Mouse (Mus musculus) neural tube, embryonic 13.5 days (tissue): ENCODE results near the gene Gnai3. TPM values are rescaled to one million over a fixed set of nuclear protein-coding genes. Genes with fewer than 3 reads are reported as not detected.

Source experiments
- ATAC-seq: fragments of 200-750 bp; cut with Nextera tagmentation; 2 replicates; pipeline ENCODE4 v1.8.0; 2017; ENCODE audit warnings: low read depth, mild to moderate bottlenecking, moderate TSS enrichment, moderate library complexity
- H3K27ac ChIP-seq: fragments of 300-500 bp; sonication (generic); replicated peaks from 2 replicates; pipeline ENCODE4 v1.5.1; 2015; ENCODE audit warnings: moderate library complexity, mild to moderate bottlenecking, inconsistent platforms
- H3K27me3 ChIP-seq: fragments of 300-500 bp; sonication (generic); 2 replicates; pipeline ENCODE4 v1.6.1; 2015; ENCODE audit warnings: mild to moderate bottlenecking, inconsistent platforms
- H3K36me3 ChIP-seq: fragments of 300-500 bp; sonication (generic); 2 replicates; pipeline ENCODE4 v1.6.1; 2015; ENCODE audit warnings: mild to moderate bottlenecking, inconsistent platforms
- H3K4me1 ChIP-seq: fragments of 300-500 bp; sonication (generic); replicated peaks from 2 replicates; pipeline ENCODE4 v1.6.1; 2015; ENCODE audit warnings: inconsistent platforms
- H3K4me2 ChIP-seq: fragments of 300-500 bp; sonication (generic); 2 replicates; pipeline ENCODE4 v1.6.1; 2015; ENCODE audit warnings: inconsistent platforms, mild to moderate bottlenecking, moderate library complexity
- H3K4me3 ChIP-seq: fragments of 300-500 bp; sonication (generic); 2 replicates; pipeline ENCODE4 v1.5.1; 2015; ENCODE audit warnings: mild to moderate bottlenecking, inconsistent platforms
- H3K9ac ChIP-seq: fragments of 300-500 bp; sonication (generic); 2 replicates; pipeline ENCODE4 v1.6.1; 2015; ENCODE audit warnings: moderate library complexity, mild to moderate bottlenecking, inconsistent platforms
- H3K9me3 ChIP-seq: fragments of 300-500 bp; sonication (generic); 2 replicates; pipeline ENCODE4 v1.6.1; 2016; ENCODE audit warnings: inconsistent platforms
- WGBS: fragments of 180-500 bp; shearing (Covaris S2); methylation state at CpG from one replicate; pipeline ENCODE4 v1.1.7; 2015; 5-methylcytosine and 5-hydroxymethylcytosine counted together
- polyA plus RNA-seq: library from polyadenylated mRNA; unstranded; fragments of >200 nt; fragmentation: Nextera tagmentation; extraction: Ambion mirVana; gene quantifications from 2 replicates; pipeline ENCODE4 v1.2.1, GENCODE M21; 2015

Gnai3 gene
- polyA plus RNA-seq, result 151 and 164 TPM in 2 replicates

- H3K27ac ChIP-seq, result peak within 1 kb of the TSS; percentile 95
- peak; percentile 95 for ATAC-seq
- peak within 1 kb of the TSS; percentile 76 for H3K4me3 ChIP-seq
- peak within 1 kb of the TSS; percentile 72 for H3K4me2 ChIP-seq
- H3K9ac ChIP-seq, result peak within 1 kb of the TSS; percentile 87
- peaks cover 35% of the 10 kb centered on the region for H3K4me1 ChIP-seq
- H3K36me3 ChIP-seq, result peaks cover 3% of the 10 kb centered on the region; the same call in 1 of the 2 replicates
- H3K27me3 ChIP-seq, result no peaks in the 10 kb centered on the region
- no peaks in the 10 kb centered on the region for H3K9me3 ChIP-seq
- WGBS, result 1% methylated on average over 63 of the region's 63 CpGs
Observed at GRCm38 (mm10) chr3:108145534-108146445, at the start of gene Gnai3. Gene Gnai3 (minus strand): TSS chr3:108146146.

GRCm38 (mm10) chr3:108195287-108195686 is 49.3 kb upstream of the Gnai3 start:
- Histone ChIP-seq H3K9ac (peak overlapping the region; percentile 23; the same call in 1 of the 2 replicates), H3K36me3 (peaks cover 26% of the 10 kb centered on the region), H3K4me3 (no peak overlapping the region), H3K9me3 (no peaks in the 10 kb centered on the region), H3K27ac (peak overlapping the region; percentile 88), H3K27me3 (no peaks in the 10 kb centered on the region), H3K4me1 (peaks cover 74% of the 10 kb centered on the region), H3K4me2 (no peak overlapping the region)
- 78% methylated on average over 4 of the region's 4 CpGs for WGBS
- no peak for ATAC-seq

GRCm38 (mm10) chr3:108193686-108194085 is 47.7 kb upstream of the Gnai3 start:
- H3K9ac ChIP-seq, result no peak overlapping the region
- 76% methylated on average over 4 of the region's 4 CpGs for WGBS
- no peak overlapping the region; the same call in 1 of the 2 replicates for H3K27ac ChIP-seq
- no peaks in the 10 kb centered on the region for H3K9me3 ChIP-seq
- H3K4me3 ChIP-seq, result no peak overlapping the region
- ATAC-seq, result no peak
- peaks cover 18% of the 10 kb centered on the region for H3K36me3 ChIP-seq
- no peak overlapping the region for H3K4me2 ChIP-seq
- H3K4me1 ChIP-seq, result peaks cover 81% of the 10 kb centered on the region
- H3K27me3 ChIP-seq, result no peaks in the 10 kb centered on the region

- Histone ChIP-seq H3K9ac (peak overlapping the region; percentile 60), H3K4me2 (peak overlapping the region; percentile 90), H3K36me3 (peaks cover 22% of the 10 kb centered on the region), H3K9me3 (no peaks in the 10 kb centered on the region), H3K4me3 (no peak overlapping the region; the same call in 1 of the 2 replicates), H3K27me3 (peaks cover 1% of the 10 kb centered on the region; the same call in 1 of the 2 replicates), H3K4me1 (peaks cover 80% of the 10 kb centered on the region), H3K27ac (no peak overlapping the region; the same call in 1 of the 2 replicates)
- no peak for ATAC-seq
- 80% methylated on average over 5 of the region's 5 CpGs for WGBS
Observed at GRCm38 (mm10) chr3:108189897-108190296, 44.0 kb upstream of the Gnai3 start.

- Histone ChIP-seq H3K27me3 (peaks cover 6% of the 10 kb centered on the region; the same call in 1 of the 2 replicates), H3K9me3 (no peaks in the 10 kb centered on the region), H3K36me3 (peaks cover 21% of the 10 kb centered on the region), H3K27ac (no peak overlapping the region), H3K4me1 (peaks cover 76% of the 10 kb centered on the region), H3K9ac (peak overlapping the region; percentile 60), H3K4me3 (peak overlapping the region; percentile 13), H3K4me2 (peak overlapping the region; percentile 90)
- 64% methylated on average over 9 of the region's 9 CpGs for WGBS
- ATAC-seq, result no peak
Observed at GRCm38 (mm10) chr3:108188716-108189490, 43.0 kb upstream of the Gnai3 start.

GRCm38 (mm10) chr3:108187111-108187795 is 41.3 kb upstream of the Gnai3 start:
- 59% methylated on average over 20 of the region's 20 CpGs for WGBS
- H3K27ac ChIP-seq, result peak overlapping the region; percentile 81
- H3K9ac ChIP-seq, result peak overlapping the region; percentile 91
- peak overlapping the region; percentile 80 for H3K4me3 ChIP-seq
- peaks cover 66% of the 10 kb centered on the region for H3K4me1 ChIP-seq
- peak; percentile 21 for ATAC-seq
- H3K9me3 ChIP-seq, result no peaks in the 10 kb centered on the region
- H3K36me3 ChIP-seq, result peaks cover 18% of the 10 kb centered on the region
- H3K27me3 ChIP-seq, result peaks cover 6% of the 10 kb centered on the region; the same call in 1 of the 2 replicates
- peak overlapping the region; percentile 90 for H3K4me2 ChIP-seq

- Histone ChIP-seq H3K9me3 (no peaks in the 10 kb centered on the region), H3K4me2 (peak within 1 kb of the TSS; percentile 90), H3K4me1 (peaks cover 59% of the 10 kb centered on the region), H3K4me3 (peak within 1 kb of the TSS; percentile 80), H3K27me3 (peaks cover 6% of the 10 kb centered on the region; the same call in 1 of the 2 replicates), H3K36me3 (peaks cover 18% of the 10 kb centered on the region), H3K9ac (peak within 1 kb of the TSS; percentile 91), H3K27ac (peak within 1 kb of the TSS; percentile 81)
- peak; percentile 74 for ATAC-seq
- WGBS, result under 1% methylated on average over 83 of the region's 100 CpGs
Observed at GRCm38 (mm10) chr3:108186098-108187047, 40.4 kb upstream of the Gnai3 start, which contains the start of gene Amigo1. Gene Amigo1 (plus strand): TSS chr3:108186335.

- ATAC-seq, result no peak
- WGBS, result 3% methylated on average over 16 of the region's 16 CpGs
- Histone ChIP-seq H3K36me3 (peaks cover 14% of the 10 kb centered on the region), H3K4me2 (peak overlapping the region; percentile 90), H3K9me3 (no peaks in the 10 kb centered on the region), H3K27ac (peak overlapping the region; percentile 81), H3K9ac (peak overlapping the region; percentile 91), H3K4me3 (peak overlapping the region; percentile 80), H3K4me1 (peaks cover 51% of the 10 kb centered on the region), H3K27me3 (peaks cover 6% of the 10 kb centered on the region; the same call in 1 of the 2 replicates)
Observed at GRCm38 (mm10) chr3:108185460-108186097, 39.6 kb upstream of the Gnai3 start.

- H3K4me2 ChIP-seq, result no peak overlapping the region
- peaks cover 42% of the 10 kb centered on the region for H3K4me1 ChIP-seq
- ATAC-seq, result no peak
- no peak overlapping the region for H3K4me3 ChIP-seq
- H3K27me3 ChIP-seq, result peaks cover 6% of the 10 kb centered on the region; the same call in 1 of the 2 replicates
- H3K36me3 ChIP-seq, result peaks cover 14% of the 10 kb centered on the region
- no peak overlapping the region for H3K27ac ChIP-seq
- 80% methylated on average over 3 of the region's 3 CpGs for WGBS
- H3K9ac ChIP-seq, result no peak overlapping the region
- H3K9me3 ChIP-seq, result no peaks in the 10 kb centered on the region
Observed at GRCm38 (mm10) chr3:108184742-108185141, 38.8 kb upstream of the Gnai3 start.

- Histone ChIP-seq H3K9me3 (no peaks in the 10 kb centered on the region), H3K36me3 (no peaks in the 10 kb centered on the region), H3K4me2 (no peak overlapping the region), H3K27me3 (peaks cover 6% of the 10 kb centered on the region; the same call in 1 of the 2 replicates), H3K4me3 (no peak overlapping the region), H3K4me1 (peaks cover 12% of the 10 kb centered on the region), H3K9ac (no peak overlapping the region), H3K27ac (no peak overlapping the region)
- WGBS, result 41% methylated on average over 2 of the region's 2 CpGs
- no peak for ATAC-seq
Observed at GRCm38 (mm10) chr3:108180514-108180913, 34.6 kb upstream of the Gnai3 start.
